Mouse (Mus musculus) kidney, embryonic 14.5 days (tissue): Measurements from ENCODE around the gene Rfx2. TPM values are rescaled to one million over a fixed set of nuclear protein-coding genes. Genes with fewer than 3 reads are reported as not detected.

Experiments used
- ATAC-seq: fragments of 200-750 bp; cut with Nextera tagmentation; 2 replicates; pipeline ENCODE4 v1.8.0; 2017; ENCODE audit warnings: moderate number of reproducible peaks, mild to moderate bottlenecking, moderate TSS enrichment, moderate library complexity; ENCODE audit not compliant: low FRiP score, low TSS enrichment
- H3K27ac ChIP-seq: fragments of 300-500 bp; sonication (generic); 2 replicates; pipeline ENCODE4 v1.5.1; 2014; ENCODE audit warnings: low read depth, mild to moderate bottlenecking, low read length, moderate library complexity, mixed read lengths
- H3K27me3 ChIP-seq: fragments of 300-500 bp; sonication (generic); 2 replicates; pipeline ENCODE4 v1.6.1; 2014; ENCODE audit warnings: mild to moderate bottlenecking, low read length; ENCODE audit not compliant: control insufficient read depth, insufficient read depth
- H3K36me3 ChIP-seq: fragments of 300-500 bp; sonication (generic); 2 replicates; pipeline ENCODE4 v1.6.1; 2014; ENCODE audit warnings: low read length, mixed read lengths; ENCODE audit not compliant: control insufficient read depth, insufficient read depth
- H3K4me1 ChIP-seq: fragments of 300-500 bp; sonication (generic); 2 replicates; pipeline ENCODE4 v1.6.1; 2014; ENCODE audit warnings: low read length, mixed read lengths; ENCODE audit not compliant: control insufficient read depth, insufficient read depth
- H3K4me2 ChIP-seq: fragments of 300-500 bp; sonication (generic); replicated peaks from 2 replicates; pipeline ENCODE4 v1.6.1; 2014; ENCODE audit warnings: low read depth, mild to moderate bottlenecking, low read length
- H3K4me3 ChIP-seq: fragments of 300-500 bp; sonication (generic); 2 replicates; pipeline ENCODE4 v1.5.1; 2014; ENCODE audit warnings: mild to moderate bottlenecking, low read length
- H3K9ac ChIP-seq: fragments of 300-500 bp; sonication (generic); 2 replicates; pipeline ENCODE4 v1.6.1; 2014; ENCODE audit warnings: low read depth, mild to moderate bottlenecking, low read length, moderate library complexity
- H3K9me3 ChIP-seq: fragments of 300-500 bp; sonication (generic); 2 replicates; pipeline ENCODE4 v1.6.1; 2016; ENCODE audit warnings: low read length; ENCODE audit not compliant: control insufficient read depth
- WGBS: fragments of 180-500 bp; shearing (Covaris S2); extraction: QIAGEN DNeasy Blood & Tissue Kit; methylation state at CpG from one replicate; pipeline ENCODE4 v1.1.7; 2014; 5-methylcytosine and 5-hydroxymethylcytosine counted together
- polyA plus RNA-seq: library from polyadenylated mRNA; unstranded; fragments of >200 nt; fragmentation: Nextera tagmentation; extraction: Ambion mirVana; gene quantifications from 2 replicates; pipeline ENCODE4 v1.2.1, GENCODE M21; 2014

The Rfx2 gene
- polyA plus RNA-seq, 1 experiment from 2014 or later, result 3.9 TPM

- Histone ChIP-seq H3K9ac (no peak overlapping the region), H3K9me3 (no peaks in the 10 kb centered on the region), H3K36me3 (no peaks in the 10 kb centered on the region), H3K27me3 (no peaks in the 10 kb centered on the region), H3K4me1 (0 out of 2 replicates have a peak, but pooled peaks cover 6% of the 10 kb centered on the region), H3K4me3 (no peak overlapping the region), H3K4me2 (no peak overlapping the region), H3K27ac (0 out of 2 replicates have a peak overlapping the region, but pooled peaks have one; percentile 4)
- peak; percentile 25; the same call in 1 of the 2 replicates for ATAC-seq
- 13% methylated on average over 3 of the region's 3 CpGs for WGBS
These were observed 20.6 kb downstream of the Rfx2 start for GRCm38 (mm10) chr17:56810245-56810644.

- H3K4me1 ChIP-seq, result 0 out of 2 replicates have a peak, but pooled peaks cover 6% of the 10 kb centered on the region
- H3K9me3 ChIP-seq, result no peaks in the 10 kb centered on the region
- H3K36me3 ChIP-seq, result no peaks in the 10 kb centered on the region
- H3K4me3 ChIP-seq, result no peak overlapping the region
- H3K27me3 ChIP-seq, result no peaks in the 10 kb centered on the region
- no peak overlapping the region for H3K9ac ChIP-seq
- 9% methylated on average over 9 of the region's 9 CpGs for WGBS
- peak; percentile 85 for ATAC-seq
- H3K27ac ChIP-seq, result no peak overlapping the region
- H3K4me2 ChIP-seq, result no peak overlapping the region
These were observed 22.3 kb downstream of the Rfx2 start for GRCm38 (mm10) chr17:56808518-56808917.

- H3K36me3 ChIP-seq, result no peaks in the 10 kb centered on the region
- no peak overlapping the region for H3K27ac ChIP-seq
- no peak overlapping the region for H3K4me3 ChIP-seq
- no peaks in the 10 kb centered on the region for H3K9me3 ChIP-seq
- no peak for ATAC-seq
- no peak overlapping the region for H3K9ac ChIP-seq
- H3K27me3 ChIP-seq, result no peaks in the 10 kb centered on the region
- WGBS, result 80% methylated on average over 1 of the region's 1 CpGs
- H3K4me1 ChIP-seq, result 0 out of 2 replicates have a peak, but pooled peaks cover 6% of the 10 kb centered on the region
- H3K4me2 ChIP-seq, result no peak overlapping the region
These were observed 25.0 kb downstream of the Rfx2 start for GRCm38 (mm10) chr17:56805784-56806183.

DNA sequence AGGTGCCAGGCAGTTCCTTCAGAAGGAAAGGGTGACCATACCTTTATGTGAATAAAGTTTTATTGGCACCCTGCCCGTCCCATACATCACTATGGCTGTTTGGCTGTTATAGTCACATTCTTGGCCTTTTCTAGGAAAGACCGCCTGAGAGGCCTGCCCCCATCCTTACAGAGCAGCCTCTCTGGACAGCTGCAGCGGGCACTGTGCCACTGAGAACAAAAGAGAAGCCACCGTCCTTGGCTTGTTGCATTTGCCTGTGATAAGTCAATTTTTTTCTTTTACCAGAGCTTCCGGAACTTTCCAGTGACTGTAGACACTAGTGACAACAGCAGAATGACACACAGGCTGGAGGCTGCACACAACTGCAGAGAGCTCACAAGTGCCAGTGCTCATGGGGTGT lies 25.9 kb downstream of the Rfx2 start:
- no peaks in the 10 kb centered on the region for H3K27me3 ChIP-seq
- ATAC-seq, result no peak
- no peak overlapping the region for H3K27ac ChIP-seq
- H3K4me1 ChIP-seq, result no peaks in the 10 kb centered on the region
- H3K9ac ChIP-seq, result no peak overlapping the region
- H3K4me2 ChIP-seq, result no peak overlapping the region
- no peaks in the 10 kb centered on the region for H3K36me3 ChIP-seq
- no peaks in the 10 kb centered on the region for H3K9me3 ChIP-seq
- no peak overlapping the region for H3K4me3 ChIP-seq
- WGBS, result 76% methylated on average over 5 of the region's 5 CpGs

GRCm38 (mm10) chr17:56802065-56802464 lies 28.7 kb downstream of the Rfx2 start:
- no peaks in the 10 kb centered on the region for H3K27me3 ChIP-seq
- no peak overlapping the region for H3K4me2 ChIP-seq
- H3K9ac ChIP-seq, result no peak overlapping the region
- H3K4me3 ChIP-seq, result no peak overlapping the region
- ATAC-seq, result no peak
- no peak overlapping the region for H3K27ac ChIP-seq
- WGBS, result 80% methylated on average over 8 of the region's 8 CpGs
- H3K9me3 ChIP-seq, result no peaks in the 10 kb centered on the region
- no peaks in the 10 kb centered on the region for H3K4me1 ChIP-seq
- H3K36me3 ChIP-seq, result no peaks in the 10 kb centered on the region

DNA sequence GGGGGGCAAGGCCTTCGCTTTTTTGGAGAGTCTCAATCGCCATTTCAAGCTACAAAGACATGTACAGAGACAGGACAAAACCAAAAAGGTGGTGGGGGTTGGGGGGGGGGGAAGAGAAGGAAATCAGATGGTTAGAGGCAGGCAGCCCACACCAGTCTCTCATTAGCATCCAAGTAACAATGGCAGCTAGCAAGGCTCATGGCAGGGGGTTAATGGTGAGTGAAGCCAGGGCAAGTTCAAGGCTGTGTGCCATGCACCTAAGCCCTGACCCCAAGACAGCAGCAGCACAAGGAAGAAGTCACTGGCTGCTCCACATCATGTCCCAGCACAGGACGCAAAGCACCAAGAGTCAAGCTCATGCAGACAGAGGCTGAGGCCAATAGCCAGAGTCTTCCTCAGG lies 31.5 kb downstream of the Rfx2 start:
- Histone ChIP-seq H3K4me3 (no peak overlapping the region), H3K4me2 (no peak overlapping the region), H3K9me3 (no peaks in the 10 kb centered on the region), H3K27ac (no peak overlapping the region), H3K4me1 (no peaks in the 10 kb centered on the region), H3K9ac (no peak overlapping the region), H3K36me3 (no peaks in the 10 kb centered on the region), H3K27me3 (no peaks in the 10 kb centered on the region)
- 81% methylated on average over 3 of the region's 3 CpGs for WGBS
- no peak for ATAC-seq

DNA sequence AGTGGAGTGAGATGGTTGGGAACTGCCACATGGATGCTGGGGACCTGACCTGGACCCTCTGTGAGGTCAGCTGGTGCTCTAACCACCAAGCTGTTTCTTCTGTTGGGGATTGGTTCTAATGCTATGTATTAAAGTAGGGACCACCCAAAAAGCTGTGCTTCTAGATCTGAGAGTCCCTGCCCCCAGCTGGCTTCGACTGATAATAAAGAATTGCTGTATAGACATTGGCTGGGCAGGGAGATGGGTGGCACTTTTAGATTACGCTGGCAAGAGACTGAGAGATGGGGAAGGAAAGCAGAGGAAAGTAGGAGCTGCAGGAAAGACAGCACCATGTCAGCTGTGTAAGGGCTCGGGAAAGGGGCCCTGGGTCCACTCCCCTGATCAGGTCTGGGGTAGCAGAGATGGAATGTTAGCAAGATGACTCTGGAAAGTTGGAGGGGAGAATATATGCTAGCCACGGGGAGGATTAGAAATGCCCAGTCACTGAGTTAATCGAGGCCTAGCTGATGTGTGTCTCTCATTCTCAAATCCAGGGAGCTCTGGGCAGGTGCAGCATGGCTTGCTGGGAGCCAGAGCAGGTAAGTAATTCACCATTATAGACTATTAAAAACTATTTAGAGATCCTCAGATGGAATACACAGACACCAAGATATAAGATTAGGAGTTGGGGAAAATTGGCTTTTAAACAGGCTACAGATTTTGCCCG lies 37.0 kb downstream of the Rfx2 start:
- no peak overlapping the region for H3K9ac ChIP-seq
- ATAC-seq, result no peak
- no peak overlapping the region for H3K4me2 ChIP-seq
- 77% methylated on average over 6 of the region's 6 CpGs for WGBS
- no peak overlapping the region for H3K27ac ChIP-seq
- no peaks in the 10 kb centered on the region for H3K9me3 ChIP-seq
- no peaks in the 10 kb centered on the region for H3K36me3 ChIP-seq
- no peak overlapping the region for H3K4me3 ChIP-seq
- H3K4me1 ChIP-seq, result no peaks in the 10 kb centered on the region
- H3K27me3 ChIP-seq, result no peaks in the 10 kb centered on the region

GRCm38 (mm10) chr17:56792588-56792987 lies 38.2 kb downstream of the Rfx2 start:
- Histone ChIP-seq H3K4me2 (no peak overlapping the region), H3K4me1 (no peaks in the 10 kb centered on the region), H3K27me3 (no peaks in the 10 kb centered on the region), H3K9me3 (no peaks in the 10 kb centered on the region), H3K4me3 (no peak overlapping the region), H3K36me3 (no peaks in the 10 kb centered on the region), H3K27ac (no peak overlapping the region), H3K9ac (no peak overlapping the region)
- WGBS, result 78% methylated on average over 3 of the region's 3 CpGs
- no peak for ATAC-seq

GRCm38 (mm10) chr17:56789286-56789685 lies 41.5 kb downstream of the Rfx2 start:
- Histone ChIP-seq H3K4me1 (no peaks in the 10 kb centered on the region), H3K9ac (no peak overlapping the region), H3K4me2 (no peak overlapping the region), H3K27ac (no peak overlapping the region), H3K9me3 (no peaks in the 10 kb centered on the region), H3K4me3 (no peak overlapping the region), H3K36me3 (no peaks in the 10 kb centered on the region), H3K27me3 (no peaks in the 10 kb centered on the region)
- ATAC-seq, result no peak
- WGBS, result 83% methylated on average over 6 of the region's 6 CpGs
